Mouse (Mus musculus) common myeloid progenitor, adult 5-6 weeks (primary cell): ENCODE data around the gene Grm8. TPM values are rescaled to one million over a fixed set of nuclear protein-coding genes. Genes with fewer than 3 reads are reported as not detected.

Source experiments
- ATAC-seq: replicated peaks from 2 replicates; pipeline ENCODE4 v1.8.0; 2016; ENCODE audit warnings: low read depth, mild to moderate bottlenecking, moderate TSS enrichment, inconsistent platforms; ENCODE audit not compliant: poor library complexity, severe bottlenecking
- total RNA-seq: library from RNA; stranded (forward); fragments of 200-1000, 187-1606 nt; gene quantifications from 2 replicates; pipeline ENCODE4 v1.2.3, GENCODE M21; 2017

The Grm8 gene
- total RNA-seq, 1 experiment from 2014 or later, result not detected

DNA sequence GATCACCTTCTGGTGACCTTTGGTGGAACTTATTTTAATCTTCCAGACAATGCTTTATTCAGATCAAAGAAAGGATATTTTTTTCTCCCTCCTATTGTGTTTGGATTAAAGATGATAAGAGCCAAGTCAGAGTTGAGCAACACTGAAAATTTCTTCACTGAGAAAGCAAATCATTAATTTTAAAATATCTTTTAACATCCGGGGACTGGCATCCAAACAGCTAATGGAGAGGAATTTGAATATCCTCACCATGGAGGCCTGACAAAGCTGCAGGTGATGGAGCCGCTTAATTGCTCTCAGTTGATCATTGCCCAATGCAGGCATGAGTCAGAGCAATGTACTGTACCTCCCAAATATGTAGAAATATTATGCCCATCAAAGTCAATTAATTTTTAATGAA, 83.0 kb downstream of the Grm8 start:
- no peak for ATAC-seq

GRCm38 (mm10) chr6:28042339-28042738, 92.6 kb downstream of the Grm8 start:
- no peak for ATAC-seq

DNA sequence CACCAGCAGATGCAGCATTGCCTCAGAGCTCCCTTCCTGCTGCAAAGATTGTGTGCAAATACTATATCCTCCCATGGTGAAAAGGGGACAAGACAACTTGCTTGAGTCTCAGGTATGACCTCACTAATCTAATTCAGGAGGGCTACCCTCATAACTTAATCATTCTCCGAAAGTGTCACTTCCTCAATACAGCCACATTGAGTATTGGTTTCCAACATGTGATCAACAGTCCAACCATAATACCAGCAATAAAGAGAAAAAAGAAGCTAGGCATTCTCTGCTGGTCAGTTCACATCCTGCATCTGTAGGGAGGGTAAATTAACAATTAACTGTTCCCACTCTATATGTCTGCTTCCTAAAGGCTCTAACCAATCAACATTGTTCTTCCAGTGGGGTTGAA, 94.2 kb downstream of the Grm8 start:
- no peak for ATAC-seq

DNA sequence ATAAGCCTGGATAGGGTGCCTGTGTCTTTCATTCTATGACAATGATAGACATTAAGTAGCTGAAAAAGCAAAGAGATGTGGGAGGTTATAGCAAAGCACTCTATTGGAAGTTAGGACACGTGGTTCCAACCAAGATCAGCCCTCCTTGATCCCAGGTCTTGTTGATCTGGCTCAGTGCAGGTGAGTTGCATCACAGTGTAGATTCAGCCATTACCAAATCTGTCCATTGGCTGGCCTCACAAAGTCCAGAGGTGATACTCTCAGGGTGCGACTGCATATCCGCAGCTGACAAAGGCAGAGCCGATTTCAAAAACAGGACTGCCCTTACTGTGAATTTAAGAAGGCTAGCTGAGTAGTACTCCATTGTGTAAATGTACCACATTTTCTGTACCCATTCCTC, 103.0 kb downstream of the Grm8 start:
- no peak for ATAC-seq

- no peak for ATAC-seq
Measured at GRCm38 (mm10) chr6:28017653-28018052, 117.3 kb downstream of the Grm8 start.

GRCm38 (mm10) chr6:28007001-28007400, 128.0 kb downstream of the Grm8 start:
- no peak for ATAC-seq

DNA sequence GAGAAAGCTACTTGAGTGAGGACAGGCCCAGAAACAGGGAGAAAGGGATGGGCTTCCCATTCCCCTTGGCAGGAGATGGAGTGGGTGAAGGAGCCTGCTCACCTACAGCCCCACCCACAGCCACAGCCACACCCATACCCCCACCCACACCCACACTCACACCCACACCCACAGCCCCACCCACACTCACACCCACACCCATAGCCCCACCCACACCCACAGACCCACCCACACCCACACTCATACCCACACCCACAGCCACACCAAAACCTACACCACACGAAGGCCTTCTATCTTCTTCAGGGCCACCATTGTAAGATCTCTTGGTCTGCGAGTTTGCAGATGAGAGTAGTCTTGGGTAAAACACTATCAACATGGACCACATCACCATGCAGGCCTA, 137.7 kb downstream of the Grm8 start:
- no peak for ATAC-seq

- no peak for ATAC-seq
Measured at GRCm38 (mm10) chr6:27991241-27991640, 143.7 kb downstream of the Grm8 start.

DNA sequence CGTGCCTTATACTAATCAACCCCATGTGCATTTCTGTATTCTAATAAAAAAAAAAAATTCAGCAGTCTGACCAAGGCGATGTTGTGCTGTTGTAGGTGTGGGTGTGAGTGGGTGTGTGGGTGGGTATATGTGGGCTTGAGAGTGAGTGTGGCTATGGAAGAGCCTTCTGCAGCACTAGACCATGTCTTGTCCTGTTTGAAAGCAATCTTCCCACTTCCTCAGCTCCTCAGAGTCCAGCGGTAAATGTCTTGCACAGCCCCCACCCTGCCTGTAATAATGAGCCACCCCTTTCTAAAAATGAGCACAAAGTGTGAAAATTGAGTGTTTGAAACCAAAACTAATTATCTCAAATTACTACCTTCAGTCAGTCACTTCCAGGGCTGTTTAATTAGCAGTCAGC, 152.4 kb downstream of the Grm8 start:
- no peak for ATAC-seq

DNA sequence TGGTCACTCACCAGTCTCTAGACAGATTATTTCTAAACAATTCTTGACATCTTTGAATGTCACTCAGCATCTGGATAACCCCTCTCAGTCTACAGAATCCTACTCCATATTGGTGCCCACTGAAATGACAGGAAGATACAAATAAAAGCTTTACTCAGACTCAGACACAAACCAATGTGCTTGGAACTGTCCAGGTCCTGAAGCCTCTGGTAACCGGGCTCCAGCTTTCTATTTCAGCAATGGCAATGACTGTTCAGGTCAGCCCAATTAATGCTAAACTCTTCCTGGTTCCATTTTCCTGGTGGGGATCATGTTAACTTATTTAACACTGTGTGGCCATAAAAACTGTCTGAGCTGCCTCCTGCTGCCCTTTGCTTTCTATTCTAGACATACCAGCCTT, 153.0 kb downstream of the Grm8 start:
- ATAC-seq, result no peak

GRCm38 (mm10) chr6:27977361-27977760, 157.6 kb downstream of the Grm8 start:
- no peak for ATAC-seq

DNA sequence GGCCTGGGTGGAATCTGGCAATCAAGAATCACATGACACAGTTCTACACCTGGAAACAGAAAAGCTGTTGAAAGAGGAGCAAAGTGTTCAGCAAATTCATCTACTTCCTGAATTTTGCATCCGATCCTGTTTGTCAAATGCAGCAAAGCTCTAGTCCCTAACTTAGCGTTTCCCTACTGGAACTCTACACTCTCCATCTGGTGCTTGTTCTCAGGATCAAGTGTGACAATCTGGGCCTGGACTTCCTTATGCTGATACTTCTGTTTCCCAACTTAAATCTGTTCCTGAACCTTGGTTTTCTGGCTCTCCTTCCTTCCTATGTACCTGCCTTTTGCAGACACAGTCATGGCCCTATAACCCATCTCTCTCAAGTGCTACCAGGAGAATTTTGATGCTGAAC, 166.1 kb downstream of the Grm8 start:
- ATAC-seq, result no peak

GRCm38 (mm10) chr6:27967037-27967436, 167.9 kb downstream of the Grm8 start:
- no peak for ATAC-seq

- ATAC-seq, result no peak
Measured at GRCm38 (mm10) chr6:27965237-27965636, 169.7 kb downstream of the Grm8 start.

DNA sequence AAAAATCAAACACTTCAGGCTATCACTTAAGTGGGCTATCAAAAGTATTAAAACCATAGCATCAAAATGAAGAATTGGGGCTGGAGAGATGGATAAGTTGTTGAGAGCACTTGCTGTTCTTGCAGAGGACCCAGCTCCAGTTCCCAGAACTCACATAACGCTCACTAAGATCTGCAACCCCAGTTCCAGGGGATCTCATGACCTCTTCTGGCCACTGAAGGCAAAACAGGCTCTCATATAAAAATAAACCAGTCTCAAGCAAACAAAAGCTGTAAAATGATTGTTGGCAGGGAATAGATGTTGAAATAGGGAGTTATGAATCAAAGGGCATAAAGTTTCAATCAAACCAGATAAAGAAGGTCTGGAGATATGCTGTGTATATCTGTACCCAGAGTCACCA, 171.1 kb downstream of the Grm8 start:
- ATAC-seq, result no peak

- ATAC-seq, result no peak
Measured at GRCm38 (mm10) chr6:27956278-27956857, 178.6 kb downstream of the Grm8 start.

GRCm38 (mm10) chr6:27951433-27951832, 183.5 kb downstream of the Grm8 start:
- ATAC-seq, result no peak

- ATAC-seq, result no peak
Measured at GRCm38 (mm10) chr6:27928058-27928457, 206.9 kb downstream of the Grm8 start.

DNA sequence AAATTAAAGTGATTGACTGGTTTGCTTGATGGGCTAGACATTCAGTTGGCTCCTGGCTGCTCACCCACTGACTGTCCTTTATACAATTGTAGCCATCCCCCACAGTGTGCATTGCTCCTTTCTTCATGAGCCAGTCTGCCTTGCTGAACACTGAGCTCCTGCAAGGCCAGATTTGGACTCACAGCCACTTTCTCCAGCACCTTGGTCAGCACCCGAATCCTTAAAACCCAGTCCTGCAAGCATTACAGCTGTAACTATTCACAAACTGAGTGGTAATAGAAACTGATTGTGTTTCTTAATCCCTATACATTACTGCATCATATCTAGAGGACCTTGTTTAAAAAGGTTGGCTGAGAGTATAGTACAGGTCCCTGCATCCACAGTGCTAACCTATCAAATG, 221.7 kb downstream of the Grm8 start:
- ATAC-seq, result no peak

DNA sequence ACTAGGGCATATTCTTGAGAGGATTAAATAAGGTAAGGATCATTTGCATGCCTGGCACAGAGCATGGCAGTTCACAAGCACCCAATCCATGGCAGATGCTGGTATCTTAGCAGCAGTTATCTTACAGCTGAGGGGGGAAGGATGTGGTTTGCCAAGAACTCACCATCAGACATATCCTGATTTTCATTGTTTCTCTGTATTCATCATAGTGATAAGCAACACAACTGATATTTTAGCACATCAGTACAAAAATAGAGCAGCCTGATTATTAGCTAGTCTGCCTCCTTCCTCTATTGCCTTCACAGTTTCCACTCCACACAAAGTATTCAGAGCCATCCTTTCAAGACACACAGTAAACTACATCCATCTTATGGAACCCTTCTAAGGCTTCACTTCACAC, 230.6 kb downstream of the Grm8 start:
- ATAC-seq, result no peak

- ATAC-seq, result no peak
Measured at GRCm38 (mm10) chr6:27902224-27902623, 232.8 kb downstream of the Grm8 start.

- no peak for ATAC-seq
Measured at GRCm38 (mm10) chr6:27901396-27901795, 233.6 kb downstream of the Grm8 start.

DNA sequence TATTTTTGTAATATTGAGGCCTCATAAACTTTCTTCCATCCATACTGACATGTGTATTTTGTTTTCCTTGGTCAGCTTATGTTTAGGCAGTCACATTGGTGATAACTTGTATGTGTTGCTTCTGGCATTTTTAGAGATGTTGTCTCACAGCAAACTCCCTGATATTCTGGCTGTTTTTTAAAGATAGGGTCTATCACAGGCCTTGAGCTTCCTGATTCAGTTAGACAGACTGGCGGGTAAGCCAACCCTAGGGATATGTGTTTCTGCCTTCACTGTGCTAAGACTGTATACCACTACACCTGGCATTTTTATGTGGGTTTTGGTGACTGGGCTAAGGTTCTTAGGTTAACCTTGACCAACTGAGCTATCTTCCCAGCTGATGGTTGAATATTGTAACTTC, 239.8 kb downstream of the Grm8 start:
- no peak for ATAC-seq
